Mouse (Mus musculus) stomach, postnatal 0 days (tissue): ENCODE data around the gene Rpl18a.

Source experiments
- CTCF ChIP-seq: IDR thresholded peaks from 2 replicates; pipeline ENCODE4 v1.5.1; 2016; ENCODE audit warnings: antibody characterized with exemption, low read depth, mild to moderate bottlenecking, moderate library complexity
- EP300 ChIP-seq: optimal IDR thresholded peaks from 2 replicates; pipeline ENCODE3; 2016; ENCODE audit warnings: antibody characterized with exemption

GRCm38 (mm10) chr8:70874441-70874840 is 22.8 kb downstream of the Rpl18a start:
- no peak for TF ChIP-seq CTCF
- no peak for TF ChIP-seq EP300
